ENCODE assay signal across 8 mouse cellular contexts in the genomic region with DNA sequence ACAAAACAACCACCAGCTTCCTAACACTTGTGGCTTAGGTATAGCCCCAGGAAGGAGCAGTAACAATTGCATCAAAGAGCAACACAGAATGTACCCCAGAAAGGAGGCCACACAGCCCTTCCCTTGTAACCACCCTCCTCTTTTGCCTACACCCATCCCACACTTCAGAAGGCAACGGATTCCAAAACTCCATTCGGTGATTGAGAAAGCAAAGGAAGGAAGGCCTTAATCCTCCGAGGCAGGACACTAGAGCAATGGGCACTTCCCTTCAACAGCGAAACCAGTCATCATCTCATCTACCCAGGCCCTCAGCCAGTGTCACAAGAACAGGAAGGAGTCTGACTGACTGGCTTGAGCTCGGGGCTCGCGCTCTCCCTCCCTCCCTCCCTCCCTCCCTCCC.
DNase-seq lines count a peak whose midpoint lies in the region; ATAC-seq and TF ChIP-seq lines count a peak whose summit lies in the region.

No protein-coding gene starts in this region.

- no peak for TF ChIP-seq CTCF in liver, embryonic 14.5 days (IDR thresholded peaks at IDR 0.05; ENCODE audit: low read depth)

- H3K36me3 ChIP-seq in liver, embryonic 14.5 days (replicated peaks; ENCODE audit: control insufficient read depth, insufficient read depth, low read depth) = no peaks in the 10 kb centered on the region

- H3K4me1 ChIP-seq in liver, embryonic 14.5 days (replicated peaks; ENCODE audit: control insufficient read depth in 2 of 2, insufficient read depth in 2 of 2, low read length in 1 of 2) = peaks cover 2 to 21% of the 10 kb centered on the region in 2 experiments

- intact Hi-C loops in heart, postnatal 14 days (cut with DNase I) = no loop called here

- no peaks in the 10 kb centered on the region for H3K9me3 ChIP-seq in liver, embryonic 14.5 days (ENCODE audit: control insufficient read depth, low read length)

- H3K4me3 ChIP-seq in liver, embryonic 14.5 days (ENCODE audit: insufficient read depth in 1 of 2, low read depth in 2 of 2, low read length in 2 of 2) = peak overlapping the region; percentile 17 to 47; a peak in 3 of 4 replicates

- H3K4me2 ChIP-seq in liver, embryonic 14.5 days (ENCODE audit: low read depth) = peak overlapping the region; percentile 54

- peak; percentile 75 for DNase-seq in layer of hippocampus, adult 9-11 months
- DNase-seq in layer of hippocampus, postnatal 36 days = no peak
- DNase-seq in embryo, embryonic 9.5 days (ENCODE audit: extremely low spot score) = peak; percentile 29
- peak; percentile 36 to 43 for DNase-seq in heart, postnatal 14 days
- peak in 1 of 3 experiments; percentile 39 for DNase-seq in liver, embryonic 14.5 days (ENCODE audit: low read depth in 3 of 3, low spot score in 3 of 3)
- peak; percentile 71 for DNase-seq in naive thymus-derived CD4-positive, alpha-beta T cell, adult 2 months (ENCODE audit: low read depth)
- no peak for DNase-seq in cerebellum, adult 11 months
- DNase-seq in ovary, postnatal 10 days (ENCODE audit: low spot score) = no peak

- peak overlapping the region; percentile 37 for H3K9ac ChIP-seq in liver, embryonic 14.5 days (replicated peaks)

- TF ChIP-seq EP300 in liver, embryonic 14.5 days (IDR thresholded peaks at IDR 0.05; ENCODE audit: low read depth) = no peak

- no peaks in the 10 kb centered on the region for H3K27me3 ChIP-seq in liver, embryonic 14.5 days (ENCODE audit: control insufficient read depth, insufficient read depth, low read length)

- peak overlapping the region; percentile 22; the same call in 1 of the 2 replicates for H3K27ac ChIP-seq in liver, embryonic 14.5 days

- ATAC-seq in liver, embryonic 14.5 days (ENCODE audit: insufficient read depth) = peak; percentile 62; the same call in 1 of the 2 replicates

- WGBS in liver, embryonic 14.5 days (ENCODE audit: insufficient replicate concordance) = 5% methylated on average over 7 of the region's 7 CpGs

Comparison
In these comparisons a context has a peak if more than half of its experiments do, and no peak if none do; other contexts are left out.
1. DNase-seq: peak in layer of hippocampus, adult 9-11 months (single experiment), embryo, embryonic 9.5 days (single experiment), heart, postnatal 14 days (2 of 2) and naive thymus-derived CD4-positive, alpha-beta T cell, adult 2 months (single experiment); none in layer of hippocampus, postnatal 36 days (0 of 2), cerebellum, adult 11 months (single experiment) and ovary, postnatal 10 days (single experiment).